Mouse (Mus musculus): ENCODE data around the gene Glis2.

Gene Glis2

GRCm38 (mm10) chr16:4658781-4659245 is 64.3 kb downstream of the Glis2 start:
- peak in 1 of 2 experiments; percentile 58 for DNase-seq (ENCODE audit: low spot score in 2 of 2)

- no peak for DNase-seq (ENCODE audit: low spot score in 2 of 2)
These were observed 64.8 kb downstream of the Glis2 start for GRCm38 (mm10) chr16:4659326-4659725.

- DNase-seq (ENCODE audit: low spot score in 2 of 2): no peak
These were observed 67.1 kb downstream of the Glis2 start for GRCm38 (mm10) chr16:4661605-4662004.

GRCm38 (mm10) chr16:4663806-4664205 is 69.3 kb downstream of the Glis2 start:
- no peak for DNase-seq (ENCODE audit: low spot score in 2 of 2)

GRCm38 (mm10) chr16:4665726-4666125 is 71.2 kb downstream of the Glis2 start:
- no peak for DNase-seq (ENCODE audit: low spot score in 2 of 2)

- peak; percentile 69 to 87 for DNase-seq (ENCODE audit: low spot score in 2 of 2)
These were observed 72.8 kb downstream of the Glis2 start for GRCm38 (mm10) chr16:4667190-4667808.

- DNase-seq (ENCODE audit: low spot score in 2 of 2): no peak
These were observed 75.8 kb downstream of the Glis2 start for GRCm38 (mm10) chr16:4670317-4670716.

GRCm38 (mm10) chr16:4674091-4674490 is 79.6 kb downstream of the Glis2 start:
- DNase-seq (ENCODE audit: low spot score in 2 of 2): no peak

Data from urinary bladder, postnatal 4 days (tissue).